Comparison of ENCODE assay signal across 20 mouse cellular contexts in genomic region chr19:10685081-10685480, GRCm38 (mm10). TPM values are rescaled to one million over a fixed set of nuclear protein-coding genes. Genes with fewer than 3 reads are reported as not detected.
"Had no signal": no experiment of that assay in that cellular context is flagged by ENCODE, and none has a peak within 500 bp of the region (broad histone marks: within the 10 kb centered on the region; RNA-seq: fewer than 3 reads in every experiment).

No protein-coding gene starts in this region.

- H3K27ac ChIP-seq: limb, embryonic 15.5 days; liver, embryonic 12.5 days; midbrain, embryonic 12.5 days; neural tube, embryonic 13.5 days; stomach, embryonic 15.5 days had no signal

- H3K9me3 ChIP-seq: limb, embryonic 15.5 days; liver, embryonic 12.5 days; midbrain, embryonic 12.5 days; neural tube, embryonic 13.5 days; stomach, embryonic 15.5 days had no signal

- H3K27me3 ChIP-seq: limb, embryonic 15.5 days; midbrain, embryonic 12.5 days; neural tube, embryonic 13.5 days; stomach, embryonic 15.5 days had no signal

- ATAC-seq: liver, embryonic 12.5 days; midbrain, embryonic 16.5 days had no signal

- H3K36me3 ChIP-seq: limb, embryonic 15.5 days; liver, embryonic 12.5 days; midbrain, embryonic 12.5 days; neural tube, embryonic 13.5 days; stomach, embryonic 15.5 days had no signal

- DNase-seq: layer of hippocampus, postnatal 36 days; lung, embryonic 14.5 days; lung, postnatal 10 days; lung, postnatal 4 days; retina, postnatal 1 day; right cerebral cortex, postnatal 4 days; spleen, adult 18-20 months; thymus, postnatal 36 days had no signal

- H3K4me3 ChIP-seq: limb, embryonic 15.5 days; liver, embryonic 12.5 days; midbrain, embryonic 12.5 days; neural tube, embryonic 13.5 days; stomach, embryonic 15.5 days had no signal

- H3K4me2 ChIP-seq: limb, embryonic 15.5 days; liver, embryonic 12.5 days; lung, embryonic 14.5 days; midbrain, embryonic 12.5 days; neural tube, embryonic 13.5 days; stomach, embryonic 15.5 days had no signal

- H3K9ac ChIP-seq: limb, embryonic 15.5 days; liver, embryonic 12.5 days; lung, embryonic 14.5 days; midbrain, embryonic 12.5 days; neural tube, embryonic 13.5 days; stomach, embryonic 15.5 days had no signal

RNA-seq across cellular contexts. Expression of gene Pga5, which starts 7.2 kb away (rescaled TPM):
- total RNA-seq: layer of hippocampus, postnatal 36 days; left cerebral cortex, adult 8-10 months; left cerebral cortex, postnatal 25 days; megakaryocyte-erythroid progenitor cell, adult 5-6 weeks had no signal
- polyA plus RNA-seq: intestine, embryonic 14.5 days; limb, embryonic 11.5 days; limb, embryonic 15.5 days; lung, embryonic 14.5 days; midbrain, embryonic 12.5 days; midbrain, embryonic 16.5 days; neural tube, embryonic 13.5 days had no signal

RNA-seq across cellular contexts. Expression of gene Cd5, which starts 53.7 kb away (rescaled TPM):
- total RNA-seq: layer of hippocampus, postnatal 36 days; left cerebral cortex, postnatal 25 days had no signal
- polyA plus RNA-seq: intestine, embryonic 14.5 days; limb, embryonic 11.5 days; liver, embryonic 12.5 days; liver, embryonic 16.5 days had no signal
